Mouse (Mus musculus): ENCODE measurements around the gene Ide.

The Ide gene

GRCm38 (mm10) chr19:37337752-37338151 lies at the start of gene Ide:
TSS of gene Ide (minus strand) at chr19:37337852.
- no peak for DNase-seq (ENCODE audit: low spot score in 2 of 2)

- DNase-seq (ENCODE audit: low spot score in 2 of 2), result no peak
These were observed 48.5 kb upstream of the Ide start for GRCm38 (mm10) chr19:37386126-37386525.

- no peak for DNase-seq (ENCODE audit: low spot score in 2 of 2)
These were observed 41.2 kb upstream of the Ide start for GRCm38 (mm10) chr19:37378816-37379215.

- DNase-seq (ENCODE audit: low spot score in 2 of 2), result no peak
These were observed 39.8 kb upstream of the Ide start for GRCm38 (mm10) chr19:37377404-37377990.

GRCm38 (mm10) chr19:37376841-37377240 lies 39.2 kb upstream of the Ide start:
- DNase-seq (ENCODE audit: low spot score in 2 of 2), result no peak

GRCm38 (mm10) chr19:37375755-37376615 lies 38.3 kb upstream of the Ide start, which contains the start of gene Kif11:
TSS of gene Kif11 (plus strand) at chr19:37376403.
- DNase-seq (ENCODE audit: low spot score in 2 of 2), result peak; percentile 96 to 99

GRCm38 (mm10) chr19:37374941-37375754 lies 37.5 kb upstream of the Ide start:
- DNase-seq (ENCODE audit: low spot score in 2 of 2), result no peak

GRCm38 (mm10) chr19:37370356-37370755 lies 32.7 kb upstream of the Ide start:
- no peak for DNase-seq (ENCODE audit: low spot score in 2 of 2)

GRCm38 (mm10) chr19:37369921-37370320 lies 32.3 kb upstream of the Ide start:
- no peak for DNase-seq (ENCODE audit: low spot score in 2 of 2)

- no peak for DNase-seq (ENCODE audit: low spot score in 2 of 2)
These were observed 31.3 kb upstream of the Ide start for GRCm38 (mm10) chr19:37368990-37369389.

- peak in 1 of 2 experiments; percentile 22 for DNase-seq (ENCODE audit: low spot score in 2 of 2)
These were observed 25.7 kb upstream of the Ide start for GRCm38 (mm10) chr19:37363128-37363939.

- DNase-seq (ENCODE audit: low spot score in 2 of 2), result no peak
These were observed 24.9 kb upstream of the Ide start for GRCm38 (mm10) chr19:37362545-37362944.

- DNase-seq (ENCODE audit: low spot score in 2 of 2), result no peak
These were observed 22.4 kb upstream of the Ide start for GRCm38 (mm10) chr19:37360044-37360443.

- no peak for DNase-seq (ENCODE audit: low spot score in 2 of 2)
These were observed 15.7 kb upstream of the Ide start for GRCm38 (mm10) chr19:37353331-37353730.

- DNase-seq (ENCODE audit: low spot score in 2 of 2), result no peak
These were observed 15.1 kb upstream of the Ide start for GRCm38 (mm10) chr19:37352756-37353155.

- DNase-seq (ENCODE audit: low spot score in 2 of 2), result no peak
These were observed 11.3 kb upstream of the Ide start for GRCm38 (mm10) chr19:37348952-37349351.

- DNase-seq (ENCODE audit: low spot score in 2 of 2), result no peak
These were observed 10.7 kb upstream of the Ide start for GRCm38 (mm10) chr19:37348331-37348730.

GRCm38 (mm10) chr19:37346258-37346657 lies 8.6 kb upstream of the Ide start:
- DNase-seq (ENCODE audit: low spot score in 2 of 2), result no peak

GRCm38 (mm10) chr19:37343899-37344298 lies 6.2 kb upstream of the Ide start:
- DNase-seq (ENCODE audit: low spot score in 2 of 2), result no peak

GRCm38 (mm10) chr19:37340931-37341330 lies 3.3 kb upstream of the Ide start:
- no peak for DNase-seq (ENCODE audit: low spot score in 2 of 2)

- no peak for DNase-seq (ENCODE audit: low spot score in 2 of 2)
These were observed 2.8 kb upstream of the Ide start for GRCm38 (mm10) chr19:37340495-37340894.
